Mouse (Mus musculus): ENCODE measurements at regions not wholly inside any gene's neighbourhood (a gene's known extent, or its start where the extent isn't known, plus 50 kb on each side); places are given as distances from the start of the nearest gene placed in this dataset.

GRCm38 (mm10) chrX:143462632-143463031 lies 55.8 kb upstream of the Pak3 start:
- DNase-seq (ENCODE audit: low read depth): no peak

GRCm38 (mm10) chrX:143448636-143449346 lies 54.7 kb upstream of the Chrdl1 start:
- no peak for DNase-seq (ENCODE audit: low read depth)

- peak; percentile 26 for DNase-seq (ENCODE audit: low read depth)
These were observed 50.5 kb upstream of the Chrdl1 start for GRCm38 (mm10) chrX:143444581-143444980.
